Mouse (Mus musculus): ENCODE measurements at regions not wholly inside any gene's neighbourhood (a gene's known extent, or its start where the extent isn't known, plus 50 kb on each side); places are given as distances from the start of the nearest gene placed in this dataset.

- H3K36me3 ChIP-seq (replicated peaks in 1 of 2; ENCODE audit: control insufficient read depth in 1 of 2, insufficient read depth in 1 of 2, low read length in 1 of 2) = no peaks in the 10 kb centered on the region
- H3K27me3 ChIP-seq (replicated peaks) = no peaks in the 10 kb centered on the region
- no peaks in the 10 kb centered on the region for H3K9me3 ChIP-seq (replicated peaks; ENCODE audit: low read length)
- H3K9ac ChIP-seq (ENCODE audit: insufficient read depth, low read depth) = no peak overlapping the region
- no peaks in the 10 kb centered on the region for H3K79me2 ChIP-seq (replicated peaks; ENCODE audit: control insufficient read depth, extremely low read depth, insufficient read depth, poor library complexity, severe bottlenecking)
- in situ Hi-C loops (cut with MboI; ENCODE audit: low pct_ligation_motif_present, low pct_unique_long_range_greater_than_20kb, low sequenced_read_pairs) (no loop called here), dilution Hi-C loops (cut with MboI; ENCODE audit: extremely low pct_ligation_motif_present, extremely low pct_unique_long_range_greater_than_20kb, low sequenced_read_pairs) (no loop called here)
- H3K4me1 ChIP-seq (ENCODE audit: control insufficient read depth in 1 of 2, insufficient read depth in 2 of 2) = peaks cover 4 to 5% of the 10 kb centered on the region in 2 experiments
- no peak for DNase-seq (ENCODE audit: extremely low read depth)
- H3K4me3 ChIP-seq (replicated peaks in 1 of 3; ENCODE audit: low read depth in 2 of 3, low read length in 2 of 3, poor library complexity in 1 of 3) = no peak overlapping the region
- H3K27ac ChIP-seq (ENCODE audit: insufficient read depth, low read depth) = no peak overlapping the region
- TF ChIP-seq MAX (IDR thresholded peaks at IDR 0.05; ENCODE audit: low read length) = no peak
- TF ChIP-seq MXI1 (IDR thresholded peaks at IDR 0.05; ENCODE audit: low read depth, low read length) = no peak
- no peak for TF ChIP-seq USF2 (conservative IDR thresholded peaks at IDR 0.05; ENCODE audit: low read depth, low read length)
- TF ChIP-seq SIN3A (IDR thresholded peaks at IDR 0.05; ENCODE audit: low read length) = no peak
- TF ChIP-seq GABPA (IDR thresholded peaks at IDR 0.05; ENCODE audit: insufficient replicate concordance, low read depth, low read length) = no peak
- no peak for TF ChIP-seq MAFK (IDR thresholded peaks at IDR 0.05; ENCODE audit: insufficient replicate concordance, low read length)
- no peak for TF ChIP-seq ELF1 (IDR thresholded peaks at IDR 0.05; ENCODE audit: low read depth, low read length)
- H3K4me2 ChIP-seq (ENCODE audit: insufficient read depth, low read depth, poor library complexity, severe bottlenecking) = no peak overlapping the region
Measured at GRCm38 (mm10) chr2:17880800-17881717, 115.7 kb downstream of the H2al2a start.

DNA sequence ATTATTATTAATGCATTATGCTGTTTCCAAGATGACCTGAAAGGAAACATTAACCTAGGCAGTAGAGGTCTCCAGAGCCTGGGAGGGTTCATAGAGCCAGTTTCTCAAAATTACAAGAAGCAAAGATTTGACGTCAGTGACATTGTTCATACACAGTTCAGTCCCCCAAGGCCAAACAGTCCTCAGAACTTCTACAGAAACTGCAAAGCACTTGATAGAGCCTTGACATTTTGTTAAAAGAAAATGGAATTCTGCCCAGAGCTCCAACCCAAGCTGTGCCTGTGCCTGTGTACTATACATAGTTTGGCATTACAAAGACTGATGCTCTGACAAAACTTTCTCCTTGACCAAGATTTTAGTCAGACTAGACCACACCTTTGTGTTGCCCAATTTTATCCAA lies 118.9 kb downstream of the H2al2a start:
- in situ Hi-C loops (cut with MboI; ENCODE audit: low pct_ligation_motif_present, low pct_unique_long_range_greater_than_20kb, low sequenced_read_pairs) (no loop called here), dilution Hi-C loops (cut with MboI; ENCODE audit: extremely low pct_ligation_motif_present, extremely low pct_unique_long_range_greater_than_20kb, low sequenced_read_pairs) (no loop called here)
- DNase-seq (ENCODE audit: extremely low read depth) = no peak
- no peaks in the 10 kb centered on the region for H3K27me3 ChIP-seq (replicated peaks)
- no peak overlapping the region for H3K4me3 ChIP-seq (replicated peaks in 1 of 3; ENCODE audit: low read depth in 2 of 3, low read length in 2 of 3, poor library complexity in 1 of 3)
- no peak overlapping the region for H3K9ac ChIP-seq (ENCODE audit: insufficient read depth, low read depth)
- no peaks in the 10 kb centered on the region for H3K79me2 ChIP-seq (replicated peaks; ENCODE audit: control insufficient read depth, extremely low read depth, insufficient read depth, poor library complexity, severe bottlenecking)
- H3K4me1 ChIP-seq (ENCODE audit: control insufficient read depth in 1 of 2, insufficient read depth in 2 of 2) = no peaks in the 10 kb centered on the region; a peak in 1 of 4 replicates
- no peaks in the 10 kb centered on the region for H3K36me3 ChIP-seq (replicated peaks in 1 of 2; ENCODE audit: control insufficient read depth in 1 of 2, insufficient read depth in 1 of 2, low read length in 1 of 2)
- no peak for TF ChIP-seq MAX (IDR thresholded peaks at IDR 0.05; ENCODE audit: low read length)
- TF ChIP-seq ZMIZ1 (IDR thresholded peaks at IDR 0.05; ENCODE audit: low read depth, low read length) = no peak
- TF ChIP-seq RAD21 (IDR thresholded peaks at IDR 0.05; ENCODE audit: low read depth, low read length) = no peak
- TF ChIP-seq SMC3 (IDR thresholded peaks at IDR 0.05; ENCODE audit: low read depth, low read length) = no peak
- TF ChIP-seq ETS1 (conservative IDR thresholded peaks at IDR 0.05; ENCODE audit: low read depth, low read length) = no peak
- TF ChIP-seq GABPA (IDR thresholded peaks at IDR 0.05; ENCODE audit: insufficient replicate concordance, low read depth, low read length) = no peak
- TF ChIP-seq JUN (IDR thresholded peaks at IDR 0.05; ENCODE audit: insufficient read depth, low read depth, low read length) = no peak
- no peak for TF ChIP-seq CHD2 (IDR thresholded peaks at IDR 0.05; ENCODE audit: low read length)
- no peak for TF ChIP-seq POLR2A (IDR thresholded peaks at IDR 0.05; ENCODE audit: low read depth, low read length)
- no peak for TF ChIP-seq UBTF (IDR thresholded peaks at IDR 0.05; ENCODE audit: low read depth, low read length)
- no peak for TF ChIP-seq ZNF384 (IDR thresholded peaks at IDR 0.05; ENCODE audit: low read depth, low read length)
- TF ChIP-seq IRF4 (IDR thresholded peaks at IDR 0.05; ENCODE audit: low read depth, low read length) = no peak
- no peak for TF ChIP-seq CTCF (conservative IDR thresholded peaks at IDR 0.05 in 1 of 2, IDR thresholded peaks at IDR 0.05 in 1 of 2; ENCODE audit: low read depth in 2 of 2, low read length in 2 of 2)
- no peak for TF ChIP-seq MAZ (IDR thresholded peaks at IDR 0.05; ENCODE audit: low read depth, low read length)
- TF ChIP-seq TBP (conservative IDR thresholded peaks at IDR 0.05; ENCODE audit: low read depth, low read length) = no peak
- no peak for TF ChIP-seq MEF2A (IDR thresholded peaks at IDR 0.05; ENCODE audit: borderline replicate concordance, low read depth, low read length)
- TF ChIP-seq EP300 (IDR thresholded peaks at IDR 0.05; ENCODE audit: low read length) = no peak
- TF ChIP-seq ELF1 (IDR thresholded peaks at IDR 0.05; ENCODE audit: low read depth, low read length) = no peak
- TF ChIP-seq RCOR1 (conservative IDR thresholded peaks at IDR 0.05; ENCODE audit: low read depth, low read length) = no peak
- no peak for TF ChIP-seq USF2 (conservative IDR thresholded peaks at IDR 0.05; ENCODE audit: low read depth, low read length)
- no peak overlapping the region for H3K4me2 ChIP-seq (ENCODE audit: insufficient read depth, low read depth, poor library complexity, severe bottlenecking)
- H3K27ac ChIP-seq (ENCODE audit: insufficient read depth, low read depth) = no peak overlapping the region
- H3K9me3 ChIP-seq (replicated peaks; ENCODE audit: low read length) = no peaks in the 10 kb centered on the region
